Mouse (Mus musculus): Measurements from ENCODE around the gene Ephb1. TPM values are rescaled to one million over a fixed set of nuclear protein-coding genes. Genes with fewer than 3 reads are reported as not detected.

Gene Ephb1
- polyA plus RNA-seq, 1 experiment from 2014 or later: 42.3 TPM

- Histone ChIP-seq H3K9ac (replicated peaks) (peak overlapping the region; percentile 74; the same call in 1 of the 2 replicates), H3K4me3 (peak overlapping the region; percentile 63), H3K36me3 (no peaks in the 10 kb centered on the region), H3K9me3 (no peaks in the 10 kb centered on the region), H3K4me1 (peaks cover 29% of the 10 kb centered on the region), H3K27ac (replicated peaks) (no peak overlapping the region; the same call in 1 of the 2 replicates), H3K4me2 (replicated peaks) (peak overlapping the region; percentile 89), H3K27me3 (peaks cover 9% of the 10 kb centered on the region; the same call in 1 of the 2 replicates)
- ATAC-seq (replicated peaks): no peak
- WGBS: 71% methylated on average over 5 of the region's 5 CpGs
These were observed 3.3 kb downstream of the Ephb1 start for GRCm38 (mm10) chr9:102351221-102351620.

DNA sequence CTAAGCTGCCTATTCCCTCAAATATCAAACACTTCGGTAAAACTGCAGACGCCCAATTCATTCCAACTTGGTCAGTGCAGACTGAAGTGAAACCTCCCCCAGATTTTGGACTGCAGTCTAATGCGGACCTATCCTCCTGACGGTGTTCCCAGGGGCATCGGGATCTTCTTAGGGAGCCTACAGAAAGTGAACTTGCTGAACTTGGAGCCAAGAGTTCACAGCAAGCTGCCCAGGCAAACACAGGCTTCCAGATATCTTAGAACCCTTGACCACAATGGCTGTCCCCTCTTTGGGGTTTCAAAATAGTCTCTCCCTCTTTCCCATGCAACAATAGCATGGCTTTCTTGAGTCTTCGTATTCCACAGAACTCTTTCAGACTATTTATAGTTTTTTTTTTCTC, 3.8 kb downstream of the Ephb1 start:
- WGBS: 84% methylated on average over 6 of the region's 6 CpGs

DNA sequence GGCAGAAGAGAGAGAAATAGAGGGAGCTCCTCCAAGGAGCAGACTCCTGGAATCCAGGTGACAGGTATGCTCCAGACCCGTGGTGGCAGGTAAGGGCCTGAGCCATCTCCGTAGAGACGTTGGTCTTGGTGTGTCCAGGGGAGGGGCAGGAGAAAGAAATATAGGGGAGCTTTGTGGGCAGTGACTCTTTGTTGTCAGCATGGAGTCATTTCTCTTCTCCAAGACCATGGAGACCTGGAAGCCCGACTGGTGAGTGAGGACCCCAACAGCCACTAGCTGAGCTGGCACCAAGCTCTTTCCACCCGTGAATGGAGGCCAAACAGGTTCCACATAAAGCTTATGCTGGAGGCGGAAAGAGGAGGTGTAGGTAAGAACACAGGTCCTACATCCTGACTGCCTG, 4.4 kb downstream of the Ephb1 start:
- Histone ChIP-seq H3K27me3 (no peaks in the 10 kb centered on the region), H3K9me3 (no peaks in the 10 kb centered on the region), H3K36me3 (no peaks in the 10 kb centered on the region), H3K9ac (replicated peaks) (no peak overlapping the region), H3K27ac (replicated peaks) (no peak overlapping the region), H3K4me3 (no peak overlapping the region), H3K4me1 (peaks cover 34% of the 10 kb centered on the region), H3K4me2 (replicated peaks) (no peak overlapping the region)
- WGBS: 89% methylated on average over 6 of the region's 6 CpGs
- ATAC-seq (replicated peaks): no peak

More for the DNA sequence above, 3.8 kb downstream of the Ephb1 start:
- Histone ChIP-seq H3K4me3 (no peak overlapping the region), H3K27me3 (peaks cover 6% of the 10 kb centered on the region; the same call in 1 of the 2 replicates), H3K36me3 (no peaks in the 10 kb centered on the region), H3K9me3 (no peaks in the 10 kb centered on the region), H3K4me1 (peaks cover 29% of the 10 kb centered on the region), H3K4me2 (replicated peaks) (peak overlapping the region; percentile 89; the same call in 1 of the 2 replicates), H3K9ac (replicated peaks) (no peak overlapping the region), H3K27ac (replicated peaks) (no peak overlapping the region)
- ATAC-seq (replicated peaks): no peak

- no peak overlapping the region for H3K4me3 ChIP-seq
- H3K36me3 ChIP-seq: no peaks in the 10 kb centered on the region
- no peaks in the 10 kb centered on the region for H3K9me3 ChIP-seq
- WGBS: 94% methylated on average over 3 of the region's 3 CpGs
- H3K27me3 ChIP-seq: no peaks in the 10 kb centered on the region
- H3K4me2 ChIP-seq (replicated peaks): no peak overlapping the region
- H3K27ac ChIP-seq (replicated peaks): no peak overlapping the region
- no peak overlapping the region for H3K9ac ChIP-seq (replicated peaks)
- ATAC-seq (replicated peaks): no peak
- peaks cover 34% of the 10 kb centered on the region for H3K4me1 ChIP-seq
These were observed 7.7 kb downstream of the Ephb1 start for GRCm38 (mm10) chr9:102346801-102347200.

- Histone ChIP-seq H3K9ac (replicated peaks) (no peak overlapping the region), H3K27ac (replicated peaks) (no peak overlapping the region), H3K36me3 (no peaks in the 10 kb centered on the region), H3K4me2 (replicated peaks) (no peak overlapping the region), H3K4me1 (peaks cover 32% of the 10 kb centered on the region), H3K27me3 (no peaks in the 10 kb centered on the region), H3K4me3 (no peak overlapping the region), H3K9me3 (no peaks in the 10 kb centered on the region)
- WGBS: 67% methylated on average over 6 of the region's 6 CpGs
- no peak for ATAC-seq (replicated peaks)
These were observed 9.0 kb downstream of the Ephb1 start for GRCm38 (mm10) chr9:102345474-102345873.

GRCm38 (mm10) chr9:102345047-102345446, 9.4 kb downstream of the Ephb1 start:
- WGBS: 88% methylated on average over 9 of the region's 9 CpGs
- no peak for ATAC-seq (replicated peaks)
- no peak overlapping the region for H3K4me2 ChIP-seq (replicated peaks)
- H3K4me3 ChIP-seq: no peak overlapping the region
- peaks cover 32% of the 10 kb centered on the region for H3K4me1 ChIP-seq
- no peaks in the 10 kb centered on the region for H3K27me3 ChIP-seq
- H3K9ac ChIP-seq (replicated peaks): no peak overlapping the region
- no peaks in the 10 kb centered on the region for H3K36me3 ChIP-seq
- H3K9me3 ChIP-seq: no peaks in the 10 kb centered on the region
- H3K27ac ChIP-seq (replicated peaks): no peak overlapping the region

GRCm38 (mm10) chr9:102344086-102344930, 10.2 kb downstream of the Ephb1 start:
- 73% methylated on average over 10 of the region's 10 CpGs for WGBS
- Histone ChIP-seq H3K4me3 (no peak overlapping the region), H3K4me1 (peaks cover 32% of the 10 kb centered on the region), H3K27me3 (no peaks in the 10 kb centered on the region), H3K4me2 (replicated peaks) (no peak overlapping the region), H3K9ac (replicated peaks) (no peak overlapping the region), H3K27ac (replicated peaks) (no peak overlapping the region), H3K9me3 (no peaks in the 10 kb centered on the region), H3K36me3 (no peaks in the 10 kb centered on the region)
- ATAC-seq (replicated peaks): 0 out of 2 replicates have a peak, but pooled peaks have one; percentile 42

DNA sequence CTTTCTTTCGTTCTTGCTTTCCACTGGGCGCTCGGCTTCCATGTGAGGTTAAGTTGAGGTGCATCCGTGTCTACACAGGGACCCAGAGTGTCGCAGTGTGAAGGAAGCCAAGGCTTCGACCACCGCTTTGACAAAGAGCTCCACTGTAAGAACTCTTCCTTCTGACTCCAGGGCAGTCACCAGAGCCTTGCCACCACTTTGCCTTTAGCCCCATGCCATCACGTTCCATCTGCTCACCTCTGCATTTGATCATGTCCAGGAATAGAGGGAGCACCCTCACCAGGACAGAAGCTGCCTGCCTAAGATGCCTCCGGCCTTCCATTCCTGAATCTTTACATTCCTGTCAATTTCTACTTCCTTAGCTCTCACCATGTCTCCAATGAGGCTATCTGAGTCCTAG, 11.4 kb downstream of the Ephb1 start:
- peaks cover 32% of the 10 kb centered on the region for H3K4me1 ChIP-seq
- no peak overlapping the region for H3K4me3 ChIP-seq
- no peaks in the 10 kb centered on the region for H3K9me3 ChIP-seq
- no peak overlapping the region for H3K27ac ChIP-seq (replicated peaks)
- no peak for ATAC-seq (replicated peaks)
- no peak overlapping the region for H3K4me2 ChIP-seq (replicated peaks)
- no peaks in the 10 kb centered on the region for H3K36me3 ChIP-seq
- 93% methylated on average over 9 of the region's 9 CpGs for WGBS
- no peaks in the 10 kb centered on the region for H3K27me3 ChIP-seq
- H3K9ac ChIP-seq (replicated peaks): no peak overlapping the region

DNA sequence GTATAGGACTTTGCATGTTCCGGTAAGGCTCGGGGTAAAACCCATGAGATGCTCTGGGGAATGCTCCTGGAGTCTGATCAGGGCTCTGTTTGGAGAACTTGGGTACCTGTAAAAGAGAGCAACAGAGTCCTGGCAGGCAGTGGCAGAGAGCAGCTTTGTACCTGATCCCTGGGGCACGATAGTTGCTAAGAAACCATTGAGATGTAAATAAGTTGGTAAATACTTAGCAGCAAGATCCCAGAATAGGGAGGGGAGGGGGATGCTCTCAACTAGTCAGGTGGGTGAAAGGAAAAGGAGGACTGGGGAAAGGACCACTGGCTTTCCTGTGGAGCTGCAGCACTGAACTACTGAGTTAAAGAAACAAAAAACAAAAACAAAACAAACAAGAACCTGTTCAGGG, 12.5 kb downstream of the Ephb1 start:
- Histone ChIP-seq H3K36me3 (no peaks in the 10 kb centered on the region), H3K27me3 (no peaks in the 10 kb centered on the region), H3K9me3 (no peaks in the 10 kb centered on the region), H3K4me1 (peaks cover 32% of the 10 kb centered on the region), H3K4me2 (replicated peaks) (no peak overlapping the region), H3K27ac (replicated peaks) (no peak overlapping the region), H3K9ac (replicated peaks) (no peak overlapping the region), H3K4me3 (no peak overlapping the region)
- WGBS: 28% methylated on average over 3 of the region's 3 CpGs
- no peak for ATAC-seq (replicated peaks)

- 35% methylated on average over 19 of the region's 19 CpGs for WGBS
- H3K4me1 ChIP-seq: peaks cover 32% of the 10 kb centered on the region
- no peak overlapping the region for H3K9ac ChIP-seq (replicated peaks)
- no peaks in the 10 kb centered on the region for H3K36me3 ChIP-seq
- no peak for ATAC-seq (replicated peaks)
- no peak overlapping the region for H3K4me3 ChIP-seq
- 0 out of 2 replicates have a peak overlapping the region, but pooled peaks have one; percentile 19 for H3K27ac ChIP-seq (replicated peaks)
- no peaks in the 10 kb centered on the region for H3K9me3 ChIP-seq
- H3K27me3 ChIP-seq: no peaks in the 10 kb centered on the region
- no peak overlapping the region for H3K4me2 ChIP-seq (replicated peaks)
These were observed 13.7 kb downstream of the Ephb1 start for GRCm38 (mm10) chr9:102340768-102341167.

- WGBS: 82% methylated on average over 11 of the region's 11 CpGs
- Histone ChIP-seq H3K9ac (replicated peaks) (no peak overlapping the region), H3K4me1 (peaks cover 3% of the 10 kb centered on the region), H3K4me3 (no peak overlapping the region), H3K36me3 (no peaks in the 10 kb centered on the region), H3K4me2 (replicated peaks) (no peak overlapping the region), H3K9me3 (no peaks in the 10 kb centered on the region), H3K27me3 (no peaks in the 10 kb centered on the region), H3K27ac (replicated peaks) (no peak overlapping the region)
- ATAC-seq (replicated peaks): no peak
These were observed 18.8 kb downstream of the Ephb1 start for GRCm38 (mm10) chr9:102335571-102336282.

All from forebrain, embryonic 15.5 days (tissue).